Mouse (Mus musculus) adrenal gland, postnatal 36 days (tissue): ENCODE measurements around the gene Mapk6. TPM values are rescaled to one million over a fixed set of nuclear protein-coding genes. Genes with fewer than 3 reads are reported as not detected.
A peak's percentile ranks its signal among the peaks of the same experiment; 100 is the strongest.
"Not testable (repeated sequence)": the region's sequence is repeated elsewhere in the genome, so short reads cannot be mapped to it uniquely, and the experiment has no call there.

ENCODE experiments used
- DNase-seq, 2 experiments: peaks; one replicate each; pipeline ENCODE4 v3.0.0; 2021; ENCODE audit warnings: mixed read lengths in 1 of 2
- long read RNA-seq, 2 experiments: library from polyadenylated mRNA; stranded (forward); transcript quantifications; one replicate each; pipeline ENCODE4 v2.0.0; 2021; ENCODE audit warnings: borderline sequencing depth in 2 of 2
- total RNA-seq, 2 experiments: library from RNA; stranded (reverse); gene quantifications; 2 replicates each; pipeline ENCODE4 v1.2.3; 2021

The Mapk6 gene
- 10 to 100 TPM; 36.2 to 49.2 TPM for total RNA-seq
- long read RNA-seq, experiment 1, full-length matches to known transcripts = 4 of 10 reads
- long read RNA-seq, experiment 1, partial matches to known transcripts = 4 of 10 reads
- long read RNA-seq, experiment 1, other reads (novel, unspliced or antisense) = 2 of 10 reads
- long read RNA-seq, experiment 2, full-length matches to known transcripts = 2 of 3 reads
- long read RNA-seq, experiment 2, partial matches to known transcripts = 1 of 3 reads
- long read RNA-seq, experiment 2, other reads (novel, unspliced or antisense) = 0 of 3 reads

GRCm38 (mm10) chr9:75409852-75410378 is at the start of gene Mapk6:
Gene Mapk6 (minus strand): TSS chr9:75410005.
- peak; percentile 98 to 99 for DNase-seq

GRCm38 (mm10) chr9:75455684-75456083 is 45.9 kb upstream of the Mapk6 start:
- DNase-seq = no peak

GRCm38 (mm10) chr9:75453994-75454393 is 44.2 kb upstream of the Mapk6 start:
- DNase-seq = no peak

GRCm38 (mm10) chr9:75448021-75448420 is 38.2 kb upstream of the Mapk6 start:
- no peak for DNase-seq

- DNase-seq = not testable (repeated sequence)
Observed at GRCm38 (mm10) chr9:75446574-75446973, 36.8 kb upstream of the Mapk6 start.

GRCm38 (mm10) chr9:75444981-75445380 is 35.2 kb upstream of the Mapk6 start:
- DNase-seq = no peak

- no peak for DNase-seq
Observed at GRCm38 (mm10) chr9:75441691-75442131, 31.9 kb upstream of the Mapk6 start.

GRCm38 (mm10) chr9:75440796-75441666 is 31.2 kb upstream of the Mapk6 start, which contains the start of gene Leo1:
Gene Leo1 (plus strand): TSS chr9:75441524.
- DNase-seq = peak; percentile 88 to 90

- DNase-seq = peak in 1 of 2 experiments; percentile 57
Observed at GRCm38 (mm10) chr9:75437653-75438385, 28.0 kb upstream of the Mapk6 start.

GRCm38 (mm10) chr9:75435918-75436317 is 26.1 kb upstream of the Mapk6 start:
- peak; percentile 79 to 89 for DNase-seq

GRCm38 (mm10) chr9:75435291-75435690 is 25.5 kb upstream of the Mapk6 start:
- no peak for DNase-seq

- no peak for DNase-seq
Observed at GRCm38 (mm10) chr9:75434872-75435271, 25.1 kb upstream of the Mapk6 start.

GRCm38 (mm10) chr9:75434172-75434793 is 24.5 kb upstream of the Mapk6 start:
- peak; percentile 32 to 57 for DNase-seq

- no peak for DNase-seq
Observed at GRCm38 (mm10) chr9:75432694-75433093, 22.9 kb upstream of the Mapk6 start.

- DNase-seq = peak; percentile 62 to 67
Observed at GRCm38 (mm10) chr9:75430822-75431621, 21.2 kb upstream of the Mapk6 start.

GRCm38 (mm10) chr9:75429657-75430056 is 19.9 kb upstream of the Mapk6 start:
- no peak for DNase-seq

- no peak for DNase-seq
Observed at GRCm38 (mm10) chr9:75429040-75429439, 19.2 kb upstream of the Mapk6 start.

GRCm38 (mm10) chr9:75428274-75428600 is 18.4 kb upstream of the Mapk6 start:
- DNase-seq = no peak

GRCm38 (mm10) chr9:75427366-75428273 is 17.8 kb upstream of the Mapk6 start:
- DNase-seq = no peak
